Mouse (Mus musculus) ES-E14 (cell line): ENCODE measurements around the gene Lysmd2. TPM values are rescaled to one million over a fixed set of nuclear protein-coding genes. Genes with fewer than 3 reads are reported as not detected.

Experiments
- DNase-seq: peaks from one replicate; pipeline ENCODE4 v3.0.0-alpha.2; 2013; ENCODE audit warnings: low read depth, low spot score
- H3K27ac ChIP-seq: 2 replicates; pipeline ENCODE4 v1.5.1; 2012; ENCODE audit warnings: low read depth, mild to moderate bottlenecking, low read length, moderate library complexity, mixed read lengths; ENCODE audit not compliant: poor library complexity, insufficient read depth, severe bottlenecking
- H3K36me3 ChIP-seq: 2 replicates; pipeline ENCODE4 v1.6.1; 2012; ENCODE audit warnings: mild to moderate bottlenecking, low read length, moderate library complexity, mixed read lengths; ENCODE audit not compliant: control insufficient read depth, poor library complexity, insufficient read depth, severe bottlenecking
- H3K4me1 ChIP-seq, 2 experiments: fragments of 150-350 bp in 1 of 2; sonication (generic) in 1 of 2; 2 replicates each; pipeline ENCODE4 v1.6.1; 2012; ENCODE audit warnings: low read length in 2 of 2, mild to moderate bottlenecking in 1 of 2, mixed read lengths in 1 of 2; ENCODE audit not compliant: control insufficient read depth in 2 of 2, insufficient read depth in 2 of 2, poor library complexity in 1 of 2
- H3K4me3 ChIP-seq, 2 experiments: fragments of 150-350 bp in 1 of 2; sonication (generic) in 1 of 2; 2 replicates each; pipeline ENCODE4 v1.5.1; 2012; ENCODE audit warnings: low read length in 2 of 2, low read depth in 1 of 2, mild to moderate bottlenecking in 1 of 2, mixed read lengths in 1 of 2; ENCODE audit not compliant: insufficient read depth in 1 of 2, poor library complexity in 1 of 2, severe bottlenecking in 1 of 2
- H3K9ac ChIP-seq: 2 replicates; pipeline ENCODE4 v1.6.1; 2012; ENCODE audit warnings: low read depth, mild to moderate bottlenecking, low read length, mixed read lengths; ENCODE audit not compliant: poor library complexity, insufficient read depth, severe bottlenecking
- H3K9me3 ChIP-seq: fragments of 150-350 bp; sonication (generic); 2 replicates; pipeline ENCODE4 v1.6.1; 2012; ENCODE audit warnings: low read depth, mild to moderate bottlenecking, low read length; ENCODE audit not compliant: control insufficient read depth, insufficient read depth
- CHD2 ChIP-seq: IDR thresholded peaks from 2 replicates; pipeline ENCODE4 v1.6.1; 2014; ENCODE audit warnings: mild to moderate bottlenecking, low read depth, low read length, inconsistent platforms
- HCFC1 ChIP-seq: IDR thresholded peaks from 2 replicates; pipeline ENCODE4 v1.6.1; 2012; ENCODE audit warnings: low read length, inconsistent platforms, borderline replicate concordance; ENCODE audit not compliant: insufficient read depth
- MAFK ChIP-seq: IDR thresholded peaks from 2 replicates; pipeline ENCODE4 v1.6.1; 2014; ENCODE audit warnings: mild to moderate bottlenecking, low read depth, low read length, inconsistent platforms; ENCODE audit not compliant: insufficient read depth
- ZC3H11A ChIP-seq: IDR thresholded peaks from 2 replicates; pipeline ENCODE4 v1.6.1; 2012; ENCODE audit warnings: low read depth, mild to moderate bottlenecking, inconsistent platforms, low read length, borderline replicate concordance
- ZNF384 ChIP-seq: IDR thresholded peaks from 2 replicates; pipeline ENCODE4 v1.6.1; 2012; ENCODE audit warnings: low read depth, low read length, inconsistent platforms
- in situ Hi-C, 2 experiments: fragments of 600-800 bp; cut with MboI; formaldehyde crosslinking; loops; one replicate each; pipeline ENCODE4 v1.15.1; 2025; ENCODE audit warnings: low sequenced_read_pairs in 2 of 2, inconsistent platforms in 1 of 2; ENCODE audit not compliant: unreplicated experiment in 2 of 2
- total RNA-seq: library from RNA; depleted of rRNA; stranded (reverse); fragments of 300-350 nt; gene quantifications from 2 replicates; pipeline ENCODE4 v1.2.3, GENCODE M21; 2012

Gene Lysmd2
- total RNA-seq, 1 experiment, result 6.3 TPM

GRCm38 (mm10) chr9:75593481-75593880, 32.1 kb upstream of the Lysmd2 start:
- Histone ChIP-seq H3K27ac (no peak overlapping the region), H3K9ac (no peak overlapping the region), H3K4me3 (no peak overlapping the region), H3K36me3 (no peaks in the 10 kb centered on the region), H3K9me3 (no peaks in the 10 kb centered on the region), H3K4me1 (peaks cover 0 to 2% of the 10 kb centered on the region in 2 experiments; a peak in 1 of 4 replicates)
- no peak for TF ChIP-seq MAFK
- no peak for TF ChIP-seq CHD2
- no peak for TF ChIP-seq ZC3H11A
- no peak for TF ChIP-seq HCFC1
- TF ChIP-seq ZNF384, result no peak
- no peak for DNase-seq
- in situ Hi-C loops, result no loop called here

- in situ Hi-C loops, result no loop called here
- Histone ChIP-seq H3K9ac (no peak overlapping the region), H3K9me3 (no peaks in the 10 kb centered on the region), H3K4me3 (no peak overlapping the region), H3K36me3 (no peaks in the 10 kb centered on the region), H3K27ac (no peak overlapping the region), H3K4me1 (no peaks in the 10 kb centered on the region)
- DNase-seq, result no peak
- no peak for TF ChIP-seq HCFC1
- no peak for TF ChIP-seq ZC3H11A
- TF ChIP-seq ZNF384, result no peak
- no peak for TF ChIP-seq MAFK
- no peak for TF ChIP-seq CHD2
These were observed 28.5 kb upstream of the Lysmd2 start for GRCm38 (mm10) chr9:75597036-75597435.

- DNase-seq, result no peak
- Histone ChIP-seq H3K4me3 (no peak overlapping the region), H3K9me3 (no peaks in the 10 kb centered on the region), H3K9ac (no peak overlapping the region), H3K36me3 (no peaks in the 10 kb centered on the region), H3K4me1 (no peaks in the 10 kb centered on the region), H3K27ac (no peak overlapping the region)
- in situ Hi-C loops, result no loop called here
- TF ChIP-seq ZC3H11A (no peak), MAFK (no peak), HCFC1 (no peak), CHD2 (no peak), ZNF384 (no peak)
These were observed 27.9 kb upstream of the Lysmd2 start for GRCm38 (mm10) chr9:75597596-75597995.

GRCm38 (mm10) chr9:75599191-75599841, 26.2 kb upstream of the Lysmd2 start:
- TF ChIP-seq ZC3H11A, result no peak
- no peak for TF ChIP-seq MAFK
- TF ChIP-seq CHD2, result no peak
- no peak for TF ChIP-seq ZNF384
- no peak for TF ChIP-seq HCFC1
- Histone ChIP-seq H3K9ac (no peak overlapping the region), H3K27ac (no peak overlapping the region), H3K4me1 (no peaks in the 10 kb centered on the region), H3K4me3 (no peak overlapping the region), H3K36me3 (no peaks in the 10 kb centered on the region), H3K9me3 (no peaks in the 10 kb centered on the region)
- DNase-seq, result no peak
- in situ Hi-C loops, result no loop called here

GRCm38 (mm10) chr9:75600166-75600934, 25.2 kb upstream of the Lysmd2 start:
- Histone ChIP-seq H3K4me3 (no peak overlapping the region), H3K27ac (no peak overlapping the region), H3K36me3 (no peaks in the 10 kb centered on the region), H3K9me3 (no peaks in the 10 kb centered on the region), H3K9ac (no peak overlapping the region), H3K4me1 (no peaks in the 10 kb centered on the region)
- no peak for DNase-seq
- TF ChIP-seq ZNF384, result no peak
- TF ChIP-seq MAFK, result no peak
- TF ChIP-seq ZC3H11A, result no peak
- TF ChIP-seq HCFC1, result no peak
- no peak for TF ChIP-seq CHD2
- in situ Hi-C loops, result no loop called here
